Mouse (Mus musculus) olfactory bulb, adult 2 months (tissue): ENCODE measurements around the gene Olr1.

Experiments
- CTCF ChIP-seq: fragments of 200-500 bp; IDR thresholded peaks from 2 replicates; pipeline ENCODE4 v1.5.1; 2012; ENCODE audit warnings: low read depth, mild to moderate bottlenecking, low read length, moderate library complexity; ENCODE audit not compliant: insufficient read depth
- POLR2A ChIP-seq: fragments of 200-500 bp; IDR thresholded peaks from 2 replicates; pipeline ENCODE4 v1.6.1; 2012; ENCODE audit warnings: mild to moderate bottlenecking, low read depth, low read length, moderate library complexity; ENCODE audit not compliant: insufficient read depth

- TF ChIP-seq CTCF (no peak), POLR2A (no peak)
These were observed 26.6 kb downstream of the Olr1 start for GRCm38 (mm10) chr6:129480089-129480958.
